Mouse (Mus musculus) heart, postnatal 0 days (tissue): ENCODE data around the gene Grin2a.

Source experiments
- CTCF ChIP-seq: IDR thresholded peaks from 2 replicates; pipeline ENCODE4 v1.5.1; 2016; ENCODE audit warnings: antibody characterized with exemption, control low read depth, low read depth
- EP300 ChIP-seq: IDR thresholded peaks from 2 replicates; pipeline ENCODE4 v1.6.1; 2016; ENCODE audit warnings: antibody characterized with exemption, low read depth

DNA sequence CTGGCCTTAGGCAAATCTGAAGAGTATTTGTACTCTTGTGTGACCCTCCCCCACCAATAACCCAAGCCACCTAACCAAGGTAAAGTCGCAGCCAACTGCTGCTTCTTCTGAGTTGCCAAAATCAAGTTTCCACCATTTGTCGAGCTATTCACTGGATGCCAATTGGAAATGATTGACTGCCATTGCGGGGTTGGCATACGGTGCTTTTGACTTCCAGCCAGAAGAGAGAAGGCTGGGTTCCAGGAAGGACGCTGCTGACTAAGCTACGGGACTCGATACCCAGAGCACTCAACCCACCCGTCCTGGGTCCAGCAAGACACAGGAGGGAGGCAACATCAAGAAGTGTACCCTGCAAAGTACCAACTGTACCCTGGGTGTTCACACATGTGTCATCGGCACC, 242.3 kb downstream of the Grin2a start:
- TF ChIP-seq CTCF (no peak), EP300 (no peak)
